Mouse (Mus musculus) liver, postnatal 0 days (tissue): ENCODE measurements around the gene Nfat5.
A peak's percentile ranks its signal among the peaks of the same experiment; 100 is the strongest.

Source experiments
- CTCF ChIP-seq: sonication (generic); IDR thresholded peaks from 2 replicates; pipeline ENCODE4 v1.5.1; 2016; ENCODE audit warnings: antibody characterized with exemption, low read depth
- EP300 ChIP-seq: IDR thresholded peaks from 2 replicates; pipeline ENCODE4 v1.6.1; 2016; ENCODE audit warnings: antibody characterized with exemption, low read depth, mild to moderate bottlenecking

DNA sequence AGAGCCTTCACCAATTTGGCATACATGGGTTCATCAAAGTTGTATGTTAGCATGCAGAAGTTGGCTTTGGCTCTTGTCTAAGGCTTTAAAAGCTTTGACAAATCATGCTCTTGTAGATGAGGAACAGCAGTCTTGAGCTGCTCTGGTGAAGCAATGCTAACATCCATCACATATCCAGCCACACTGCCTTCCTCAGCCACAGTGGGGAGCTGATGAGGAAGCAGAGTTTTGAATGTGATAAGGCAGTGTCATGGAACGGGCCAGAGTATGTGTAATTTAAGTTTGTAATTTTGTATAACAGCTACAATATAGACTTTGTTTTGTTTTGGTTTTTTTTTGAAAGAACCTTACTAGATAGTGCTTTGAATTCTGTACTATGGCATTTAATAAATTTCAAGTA, 36.3 kb downstream of the Nfat5 start:
- TF ChIP-seq EP300, result no peak
- TF ChIP-seq CTCF, result peak; percentile 38
